Mouse (Mus musculus) midbrain, embryonic 13.5 days (tissue): ENCODE results near the gene B3galt4. TPM values are rescaled to one million over a fixed set of nuclear protein-coding genes. Genes with fewer than 3 reads are reported as not detected.
A peak's percentile ranks its signal among the peaks of the same experiment; 100 is the strongest.

Source experiments
- ATAC-seq: fragments of 200-750 bp; cut with Nextera tagmentation; 2 replicates; pipeline ENCODE4 v1.8.0; 2017; ENCODE audit warnings: mild to moderate bottlenecking, moderate TSS enrichment, moderate library complexity
- H3K27ac ChIP-seq: fragments of 300-500 bp; sonication (generic); 2 replicates; pipeline ENCODE4 v1.5.1; 2015; ENCODE audit warnings: inconsistent platforms, mild to moderate bottlenecking, moderate library complexity
- H3K27me3 ChIP-seq: fragments of 300-500 bp; sonication (generic); 2 replicates; pipeline ENCODE4 v1.6.1; 2015; ENCODE audit warnings: mild to moderate bottlenecking, inconsistent platforms
- H3K36me3 ChIP-seq: fragments of 300-500 bp; sonication (generic); 2 replicates; pipeline ENCODE4 v1.6.1; 2015; ENCODE audit warnings: mild to moderate bottlenecking, inconsistent platforms
- H3K4me1 ChIP-seq: fragments of 300-500 bp; sonication (generic); replicated peaks from 2 replicates; pipeline ENCODE4 v1.6.1; 2015; ENCODE audit warnings: inconsistent platforms
- H3K4me2 ChIP-seq: fragments of 300-500 bp; sonication (generic); replicated peaks from 2 replicates; pipeline ENCODE4 v1.6.1; 2015; ENCODE audit warnings: moderate library complexity, mild to moderate bottlenecking, inconsistent platforms
- H3K4me3 ChIP-seq: fragments of 300-500 bp; sonication (generic); replicated peaks from 2 replicates; pipeline ENCODE4 v1.5.1; 2015; ENCODE audit warnings: mild to moderate bottlenecking, inconsistent platforms
- H3K9ac ChIP-seq: fragments of 300-500 bp; sonication (generic); replicated peaks from 2 replicates; pipeline ENCODE4 v1.6.1; 2015; ENCODE audit warnings: mild to moderate bottlenecking, inconsistent platforms
- H3K9me3 ChIP-seq: fragments of 300-500 bp; sonication (generic); 2 replicates; pipeline ENCODE4 v1.6.1; 2016; ENCODE audit warnings: mild to moderate bottlenecking, inconsistent platforms
- WGBS: fragments of 180-500 bp; shearing (Covaris S2); methylation state at CpG from one replicate; pipeline ENCODE4 v1.1.7; 2015; 5-methylcytosine and 5-hydroxymethylcytosine counted together
- polyA plus RNA-seq: library from polyadenylated mRNA; unstranded; fragments of >200 nt; fragmentation: Nextera tagmentation; extraction: Ambion mirVana; gene quantifications from 2 replicates; pipeline ENCODE4 v1.2.1, GENCODE M21; 2015

Gene B3galt4
- polyA plus RNA-seq, 1 experiment from 2014 or later, result 13.6 TPM

- peaks cover 13% of the 10 kb centered on the region for H3K27me3 ChIP-seq
- H3K27ac ChIP-seq, result peak within 1 kb of the TSS; percentile 82
- peak; percentile 95 for ATAC-seq
- H3K9ac ChIP-seq, result peak within 1 kb of the TSS; percentile 64
- H3K36me3 ChIP-seq, result peaks cover 58% of the 10 kb centered on the region
- peak within 1 kb of the TSS; percentile 52 for H3K4me3 ChIP-seq
- H3K9me3 ChIP-seq, result no peaks in the 10 kb centered on the region
- peak within 1 kb of the TSS; percentile 64 for H3K4me2 ChIP-seq
- WGBS, result under 1% methylated on average over 27 of the region's 34 CpGs
- H3K4me1 ChIP-seq, result peaks cover 76% of the 10 kb centered on the region
Measured at GRCm38 (mm10) chr17:33915671-33916250, 35.5 kb downstream of the B3galt4 start, which contains the start of the genes Tapbp and Zbtb22. TSS of gene Tapbp (plus strand) at chr17:33915899. TSS of gene Zbtb22 (plus strand) at chr17:33915904.

DNA sequence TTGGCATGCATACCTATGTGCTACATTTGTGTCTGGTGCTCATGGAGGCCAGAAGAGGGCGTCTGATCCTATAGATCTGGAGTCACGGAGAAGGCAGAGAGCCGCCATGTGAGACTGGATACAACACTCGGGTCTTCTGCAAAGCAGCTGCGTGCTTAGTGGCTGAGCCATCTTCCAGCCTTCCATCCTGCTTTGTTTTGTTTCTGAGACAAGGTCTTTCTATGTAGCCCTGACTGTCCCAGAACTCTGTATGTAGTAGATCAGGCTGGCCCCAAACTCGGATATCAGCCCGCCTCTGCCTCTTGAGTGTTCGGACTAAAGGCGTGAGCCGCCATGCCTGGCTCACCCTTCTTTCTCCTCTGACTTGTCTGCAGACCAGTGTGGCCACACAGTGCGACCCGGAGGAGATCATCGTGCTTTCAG is 36.3 kb downstream of the B3galt4 start:
- peak overlapping the region; percentile 52 for H3K4me3 ChIP-seq
- peaks cover 58% of the 10 kb centered on the region for H3K36me3 ChIP-seq
- WGBS, result 64% methylated on average over 13 of the region's 13 CpGs
- peaks cover 76% of the 10 kb centered on the region for H3K4me1 ChIP-seq
- no peak for ATAC-seq
- H3K9me3 ChIP-seq, result no peaks in the 10 kb centered on the region
- H3K4me2 ChIP-seq, result peak overlapping the region; percentile 64
- H3K27ac ChIP-seq, result peak overlapping the region; percentile 51; the same call in 1 of the 2 replicates
- H3K9ac ChIP-seq, result no peak overlapping the region
- peaks cover 13% of the 10 kb centered on the region for H3K27me3 ChIP-seq

GRCm38 (mm10) chr17:33913905-33914304 is 37.4 kb downstream of the B3galt4 start:
- Histone ChIP-seq H3K9me3 (no peaks in the 10 kb centered on the region), H3K27ac (no peak overlapping the region), H3K4me1 (peaks cover 68% of the 10 kb centered on the region), H3K9ac (no peak overlapping the region; the same call in 1 of the 2 replicates), H3K4me2 (no peak overlapping the region), H3K4me3 (no peak overlapping the region), H3K36me3 (peaks cover 58% of the 10 kb centered on the region), H3K27me3 (peaks cover 11% of the 10 kb centered on the region)
- no peak for ATAC-seq
- 96% methylated on average over 8 of the region's 8 CpGs for WGBS

GRCm38 (mm10) chr17:33913264-33913663 is 38.0 kb downstream of the B3galt4 start:
- Histone ChIP-seq H3K4me2 (no peak overlapping the region), H3K4me1 (peaks cover 63% of the 10 kb centered on the region), H3K9me3 (no peaks in the 10 kb centered on the region), H3K27me3 (peaks cover 5% of the 10 kb centered on the region), H3K36me3 (peaks cover 54% of the 10 kb centered on the region), H3K4me3 (no peak overlapping the region), H3K9ac (no peak overlapping the region), H3K27ac (no peak overlapping the region)
- no peak for ATAC-seq
- 93% methylated on average over 10 of the region's 10 CpGs for WGBS

- Histone ChIP-seq H3K27me3 (no peaks in the 10 kb centered on the region), H3K4me3 (no peak overlapping the region), H3K9me3 (no peaks in the 10 kb centered on the region), H3K36me3 (peaks cover 42% of the 10 kb centered on the region), H3K27ac (no peak overlapping the region), H3K4me2 (no peak overlapping the region), H3K9ac (peak overlapping the region; percentile 14; the same call in 1 of the 2 replicates), H3K4me1 (peaks cover 57% of the 10 kb centered on the region)
- 92% methylated on average over 28 of the region's 28 CpGs for WGBS
- no peak for ATAC-seq
Measured at GRCm38 (mm10) chr17:33911813-33912414, 39.4 kb downstream of the B3galt4 start.

- Histone ChIP-seq H3K4me3 (0 out of 2 replicates have a peak overlapping the region, but pooled peaks have one; percentile 3), H3K4me1 (peaks cover 51% of the 10 kb centered on the region), H3K9me3 (no peaks in the 10 kb centered on the region), H3K9ac (peak overlapping the region; percentile 14; the same call in 1 of the 2 replicates), H3K4me2 (peak overlapping the region; percentile 83; the same call in 1 of the 2 replicates), H3K36me3 (peaks cover 42% of the 10 kb centered on the region), H3K27me3 (no peaks in the 10 kb centered on the region), H3K27ac (no peak overlapping the region)
- no peak for ATAC-seq
- WGBS, result 93% methylated on average over 31 of the region's 31 CpGs
Measured at GRCm38 (mm10) chr17:33911052-33911812, 40.1 kb downstream of the B3galt4 start.

DNA sequence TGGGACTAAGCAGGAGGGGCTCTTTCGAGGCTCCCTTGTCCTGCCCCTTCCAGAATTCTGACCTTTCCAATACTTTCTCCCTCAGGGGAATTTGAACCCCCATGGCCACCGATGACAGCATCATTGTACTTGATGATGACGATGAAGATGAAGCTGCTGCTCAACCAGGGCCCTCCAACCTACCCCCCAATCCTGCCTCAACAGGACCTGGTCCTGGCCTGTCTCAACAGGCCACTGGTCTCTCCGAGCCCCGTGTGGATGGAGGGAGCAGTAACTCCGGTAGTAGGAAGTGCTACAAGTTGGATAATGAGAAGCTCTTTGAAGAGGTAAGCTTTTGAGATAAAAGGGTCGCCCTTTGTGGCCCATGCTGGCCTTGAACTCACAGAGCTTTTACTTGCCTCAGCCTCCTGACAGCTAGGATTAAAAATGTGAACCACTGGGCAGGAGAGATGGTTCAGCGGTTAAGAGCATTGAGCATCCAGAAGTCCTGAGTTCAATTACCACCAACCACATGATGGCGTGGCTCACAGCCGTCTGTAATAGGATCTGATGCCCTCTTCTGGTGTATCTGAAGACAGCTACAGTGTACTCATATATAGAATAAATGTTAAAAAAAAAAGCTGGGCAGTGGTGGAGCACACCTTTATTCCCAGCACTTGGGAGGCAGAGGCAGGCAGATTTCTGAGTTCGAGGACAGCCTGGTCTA is 40.8 kb downstream of the B3galt4 start:
- Histone ChIP-seq H3K9me3 (no peaks in the 10 kb centered on the region), H3K36me3 (peaks cover 42% of the 10 kb centered on the region), H3K4me2 (peak overlapping the region; percentile 83), H3K27ac (peak overlapping the region; percentile 85; the same call in 1 of the 2 replicates), H3K4me1 (peaks cover 50% of the 10 kb centered on the region), H3K9ac (peak overlapping the region; percentile 93), H3K27me3 (no peaks in the 10 kb centered on the region), H3K4me3 (peak overlapping the region; percentile 89)
- no peak for ATAC-seq
- 57% methylated on average over 11 of the region's 11 CpGs for WGBS

DNA sequence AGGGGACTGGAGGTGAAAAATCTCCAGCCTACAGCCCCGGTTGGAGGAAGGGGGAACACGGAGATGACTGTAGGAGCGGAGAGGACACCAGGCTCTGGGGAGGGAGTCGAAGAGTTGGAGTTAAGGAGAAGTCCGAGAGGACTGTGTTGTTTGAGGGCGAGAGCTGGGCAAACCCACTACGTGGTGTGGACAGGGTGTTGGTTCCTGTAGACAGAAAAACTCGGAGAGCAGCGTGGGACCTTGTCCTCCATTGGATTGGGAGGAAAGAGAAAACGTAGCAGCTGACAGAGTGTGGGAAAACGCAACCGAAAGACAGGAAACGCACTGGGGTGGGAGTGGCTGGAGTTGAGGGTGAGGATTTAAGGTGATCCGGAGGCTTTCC is 41.4 kb downstream of the B3galt4 start:
- peak overlapping the region; percentile 93 for H3K9ac ChIP-seq
- H3K9me3 ChIP-seq, result no peaks in the 10 kb centered on the region
- no peak; the same call in 1 of the 2 replicates for ATAC-seq
- WGBS, result 0% methylated on average over 14 of the region's 14 CpGs
- H3K27ac ChIP-seq, result peak overlapping the region; percentile 85
- peaks cover 44% of the 10 kb centered on the region for H3K4me1 ChIP-seq
- H3K27me3 ChIP-seq, result no peaks in the 10 kb centered on the region
- H3K36me3 ChIP-seq, result peaks cover 38% of the 10 kb centered on the region
- H3K4me2 ChIP-seq, result peak overlapping the region; percentile 83
- peak overlapping the region; percentile 89 for H3K4me3 ChIP-seq

DNA sequence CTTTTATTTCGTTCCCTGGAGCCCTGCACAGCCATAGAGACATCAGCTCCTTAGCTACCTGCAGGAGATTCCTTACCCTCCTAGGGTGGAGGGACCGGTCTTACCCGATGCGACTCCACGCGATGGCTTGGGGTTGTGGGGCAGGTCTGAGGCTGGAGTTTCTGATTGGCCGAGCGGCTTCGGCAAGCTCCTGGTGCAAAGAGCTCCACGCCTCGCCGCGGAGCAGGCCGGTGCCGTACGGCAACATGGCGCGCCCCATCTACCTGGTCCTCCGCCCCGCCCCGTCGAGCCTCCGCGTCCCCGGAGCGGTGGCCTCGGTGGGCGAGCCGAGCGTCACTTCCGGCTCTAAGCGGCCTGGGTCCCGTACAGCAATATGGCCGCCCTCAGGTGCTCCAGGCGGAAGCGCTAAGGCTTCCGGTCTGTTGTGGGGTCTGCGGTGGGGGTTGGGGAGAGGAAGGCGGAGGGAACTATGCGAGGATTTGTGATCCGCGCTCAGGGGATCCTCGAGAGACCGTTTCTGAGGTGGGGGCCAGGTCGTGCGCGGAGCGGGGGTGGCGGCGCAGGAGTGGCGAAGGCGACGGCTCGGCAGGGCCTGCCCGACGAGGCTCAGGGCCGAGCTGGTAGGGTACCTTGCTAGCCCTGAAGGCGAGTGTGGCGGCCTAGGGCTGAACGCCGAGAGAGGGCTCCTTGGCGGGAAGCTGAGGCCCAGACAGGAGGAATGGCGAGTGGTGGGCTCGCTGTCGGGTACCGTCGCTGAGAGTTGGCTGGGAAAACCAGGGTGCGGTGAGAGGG is 42.0 kb downstream of the B3galt4 start, which contains the start of gene Daxx:
Gene Daxx (plus strand): TSS at position 338 of the 792 bp plus-strand sequence.
- peak; percentile 98 for ATAC-seq
- Histone ChIP-seq H3K27me3 (no peaks in the 10 kb centered on the region), H3K4me1 (peaks cover 38% of the 10 kb centered on the region), H3K9me3 (no peaks in the 10 kb centered on the region), H3K27ac (peak within 1 kb of the TSS; percentile 91), H3K4me3 (peak within 1 kb of the TSS; percentile 89), H3K4me2 (peak within 1 kb of the TSS; percentile 83), H3K36me3 (peaks cover 32% of the 10 kb centered on the region), H3K9ac (peak within 1 kb of the TSS; percentile 93)
- WGBS, result under 1% methylated on average over 68 of the region's 68 CpGs

GRCm38 (mm10) chr17:33908331-33909076 is 42.8 kb downstream of the B3galt4 start:
- H3K27ac ChIP-seq, result peak overlapping the region; percentile 91
- peaks cover 24% of the 10 kb centered on the region for H3K36me3 ChIP-seq
- H3K9me3 ChIP-seq, result no peaks in the 10 kb centered on the region
- no peaks in the 10 kb centered on the region for H3K27me3 ChIP-seq
- H3K4me1 ChIP-seq, result peaks cover 32% of the 10 kb centered on the region
- WGBS, result 0% methylated on average over 41 of the region's 44 CpGs
- ATAC-seq, result peak; percentile 18; the same call in 1 of the 2 replicates
- peak overlapping the region; percentile 83 for H3K4me2 ChIP-seq
- H3K4me3 ChIP-seq, result peak overlapping the region; percentile 89
- peak overlapping the region; percentile 74 for H3K9ac ChIP-seq
